Mouse (Mus musculus) ES-Bruce4 (cell line): ENCODE data around the gene Phxr2.

Experiments used
- CTCF ChIP-seq: IDR thresholded peaks from one replicate; pipeline ENCODE4 v1.8.1; 2011; ENCODE audit warnings: low read depth, low read length
- POLR2A ChIP-seq: IDR thresholded peaks from one replicate; pipeline ENCODE4 v1.8.1; 2011; ENCODE audit warnings: low read length; ENCODE audit not compliant: insufficient read depth

- TF ChIP-seq CTCF (no peak), POLR2A (no peak)
Measured at GRCm38 (mm10) chr10:99126225-99126624, at the start of gene Phxr2.
